Mouse (Mus musculus) testis, adult 2 months (tissue): ENCODE measurements around the gene Arhgef18. TPM values are rescaled to one million over a fixed set of nuclear protein-coding genes. Genes with fewer than 3 reads are reported as not detected.

ENCODE experiments used
- H3K27ac ChIP-seq: fragments of 200-500 bp; 2 replicates; pipeline ENCODE4 v1.5.1; 2012; ENCODE audit warnings: low read depth, low read length; ENCODE audit not compliant: control insufficient read depth, insufficient read depth
- H3K27me3 ChIP-seq: fragments of 200-500 bp; 2 replicates; pipeline ENCODE4 v1.6.1; 2012; ENCODE audit warnings: mild to moderate bottlenecking, low read length, moderate library complexity; ENCODE audit not compliant: control insufficient read depth, insufficient read depth
- H3K36me3 ChIP-seq: fragments of 200-500 bp; 2 replicates; pipeline ENCODE4 v1.6.1; 2012; ENCODE audit warnings: mild to moderate bottlenecking, low read length; ENCODE audit not compliant: control insufficient read depth, insufficient read depth
- H3K4me1 ChIP-seq: fragments of 200-500 bp; 2 replicates; pipeline ENCODE4 v1.6.1; 2012; ENCODE audit warnings: low read length; ENCODE audit not compliant: control insufficient read depth, insufficient read depth
- H3K4me3 ChIP-seq: fragments of 200-500 bp; 2 replicates; pipeline ENCODE4 v1.5.1; 2012; ENCODE audit warnings: low read depth, mild to moderate bottlenecking, low read length, moderate library complexity, mixed read lengths; ENCODE audit not compliant: control insufficient read depth
- CTCF ChIP-seq: fragments of 200-500 bp; IDR thresholded peaks from 2 replicates; pipeline ENCODE4 v1.5.1; 2012; ENCODE audit warnings: low read depth, mild to moderate bottlenecking, inconsistent platforms, low read length, moderate library complexity; ENCODE audit not compliant: control insufficient read depth, insufficient read depth, insufficient replicate concordance
- POLR2A ChIP-seq: fragments of 200-500 bp; IDR thresholded peaks from 2 replicates; pipeline ENCODE4 v1.6.1; 2012; ENCODE audit warnings: low read depth, mild to moderate bottlenecking, inconsistent platforms, low read length, moderate library complexity; ENCODE audit not compliant: control insufficient read depth
- polyA plus RNA-seq: library from polyadenylated mRNA; depleted of rRNA; stranded (reverse); fragments of >200 nt; gene quantifications from 2 replicates; pipeline ENCODE4 v1.2.3, GENCODE M21; 2012

Gene Arhgef18
- polyA plus RNA-seq, 1 experiment: 6.7 TPM

DNA sequence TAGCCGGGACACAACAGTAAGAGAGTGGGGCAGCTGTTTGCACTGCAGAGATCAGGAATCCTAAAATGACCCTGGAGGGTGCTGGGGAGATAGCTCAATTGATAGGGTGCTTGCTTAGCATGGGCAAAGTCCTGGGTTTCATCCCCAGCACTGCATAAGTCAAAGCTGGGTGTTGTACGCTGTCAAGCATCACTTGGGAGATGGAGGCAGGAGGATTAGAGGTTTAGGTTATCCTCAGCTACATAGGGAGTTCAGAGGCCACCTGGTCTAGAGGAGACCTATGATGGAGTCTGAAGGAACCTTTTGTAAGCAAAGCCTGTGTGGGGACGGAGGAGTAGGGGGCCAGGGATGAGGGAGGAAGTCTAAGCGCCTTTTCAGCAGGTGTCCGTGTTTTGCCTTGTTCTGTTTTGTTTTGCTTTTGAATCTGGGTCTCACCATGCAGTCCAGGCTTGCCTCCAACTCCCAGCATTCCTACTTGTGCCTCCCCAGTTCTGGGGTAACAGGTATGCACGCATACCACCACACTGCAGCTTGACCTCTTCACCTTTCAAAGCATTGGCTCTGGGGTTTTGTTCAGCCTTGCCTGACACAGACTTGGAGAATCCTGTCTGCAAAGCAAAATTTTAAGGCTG is 38.9 kb upstream of the Arhgef18 start:
- H3K4me1 ChIP-seq: peaks cover 2% of the 10 kb centered on the region; the same call in 1 of the 2 replicates
- H3K4me3 ChIP-seq: no peak overlapping the region
- H3K27ac ChIP-seq: no peak overlapping the region
- H3K27me3 ChIP-seq: no peaks in the 10 kb centered on the region
- no peaks in the 10 kb centered on the region for H3K36me3 ChIP-seq
- TF ChIP-seq POLR2A (no peak), CTCF (no peak)

DNA sequence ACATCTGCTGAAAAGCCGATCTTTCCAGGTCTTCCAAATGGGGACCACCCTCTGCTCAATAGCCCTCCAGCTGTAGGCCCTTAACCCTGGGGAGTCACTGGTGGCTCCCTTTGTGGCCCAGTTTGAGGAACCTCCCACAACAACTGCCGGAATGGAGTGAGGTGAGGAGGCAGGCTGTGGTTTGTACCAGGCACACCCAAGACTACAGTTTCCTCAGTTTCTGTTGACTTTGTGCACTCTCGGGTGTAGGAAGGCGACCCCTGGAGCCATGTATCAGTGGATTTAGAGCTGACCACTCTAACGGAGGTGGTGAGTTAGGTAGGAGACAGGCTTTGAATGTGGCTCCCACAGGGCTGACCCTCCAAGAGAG is 38.4 kb upstream of the Arhgef18 start:
- Histone ChIP-seq H3K4me1 (peaks cover 2% of the 10 kb centered on the region; the same call in 1 of the 2 replicates), H3K27me3 (no peaks in the 10 kb centered on the region), H3K36me3 (no peaks in the 10 kb centered on the region), H3K4me3 (no peak overlapping the region), H3K27ac (no peak overlapping the region)
- TF ChIP-seq CTCF: no peak
- no peak for TF ChIP-seq POLR2A

DNA sequence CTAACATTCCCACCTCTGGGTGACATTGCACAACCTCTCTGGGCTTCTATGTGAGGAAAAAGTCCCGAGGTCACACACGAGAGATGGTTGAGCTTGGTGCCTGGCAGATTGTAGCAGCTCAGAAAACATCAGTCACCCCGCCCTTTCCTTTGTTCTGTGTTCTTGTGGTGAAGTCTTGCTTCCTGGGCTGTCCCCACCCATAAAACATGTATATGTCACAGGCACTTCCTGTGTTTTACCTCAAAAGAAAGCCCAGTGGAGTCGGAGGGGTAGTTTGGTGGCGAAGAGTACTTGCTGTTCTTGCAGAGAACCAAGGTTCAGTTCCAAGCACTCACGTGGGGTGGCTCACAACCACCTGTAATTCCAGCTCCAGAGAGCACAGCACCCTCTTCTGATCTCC is 37.2 kb upstream of the Arhgef18 start:
- no peak for TF ChIP-seq POLR2A
- no peak for TF ChIP-seq CTCF
- Histone ChIP-seq H3K27me3 (no peaks in the 10 kb centered on the region), H3K4me1 (peaks cover 2% of the 10 kb centered on the region; the same call in 1 of the 2 replicates), H3K36me3 (no peaks in the 10 kb centered on the region), H3K4me3 (no peak overlapping the region), H3K27ac (no peak overlapping the region)

DNA sequence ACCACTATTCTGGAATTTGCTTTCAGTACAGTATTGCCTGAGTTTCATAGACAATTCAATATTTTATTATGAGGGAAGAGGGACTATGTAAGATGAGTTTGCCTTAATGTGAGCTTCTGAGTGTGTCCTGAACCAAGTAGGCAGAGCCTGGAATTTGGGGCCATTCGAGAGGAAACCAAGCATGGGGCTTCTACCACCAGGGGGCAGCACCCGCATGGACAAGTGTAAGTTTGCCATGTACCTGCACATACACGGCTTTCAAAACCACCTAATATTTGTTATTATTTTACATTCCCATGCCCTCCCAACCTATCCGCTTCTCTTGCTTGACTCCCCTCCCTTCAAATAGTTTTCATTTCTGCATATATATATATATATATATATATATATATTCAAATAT is 34.7 kb upstream of the Arhgef18 start:
- Histone ChIP-seq H3K4me3 (no peak overlapping the region), H3K27me3 (no peaks in the 10 kb centered on the region), H3K36me3 (no peaks in the 10 kb centered on the region), H3K4me1 (peaks cover 2% of the 10 kb centered on the region; the same call in 1 of the 2 replicates), H3K27ac (no peak overlapping the region)
- peak; percentile 83 for TF ChIP-seq CTCF
- TF ChIP-seq POLR2A: no peak

DNA sequence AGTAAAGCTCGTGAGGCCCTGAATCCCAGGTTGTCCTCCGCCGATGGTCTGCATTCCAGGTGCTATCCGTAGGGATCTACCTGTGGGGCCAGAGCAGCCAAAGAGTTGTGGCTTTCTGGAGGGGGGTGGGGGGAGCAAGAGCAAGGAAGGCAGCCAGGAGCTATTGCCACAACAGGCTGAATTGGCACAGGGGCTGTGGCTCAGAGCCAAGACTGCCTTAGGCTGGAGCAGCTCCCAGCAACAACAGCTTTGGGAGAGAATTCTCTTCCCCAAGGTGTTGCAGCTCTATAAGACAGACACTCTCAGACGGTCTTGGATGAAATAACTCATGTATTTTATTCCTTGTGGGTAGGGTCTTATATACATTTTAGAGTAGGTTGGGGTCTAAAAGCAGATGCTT is 25.7 kb upstream of the Arhgef18 start:
- Histone ChIP-seq H3K4me3 (no peak overlapping the region), H3K36me3 (no peaks in the 10 kb centered on the region), H3K27me3 (no peaks in the 10 kb centered on the region), H3K27ac (no peak overlapping the region), H3K4me1 (no peaks in the 10 kb centered on the region)
- TF ChIP-seq POLR2A (no peak), CTCF (no peak)

DNA sequence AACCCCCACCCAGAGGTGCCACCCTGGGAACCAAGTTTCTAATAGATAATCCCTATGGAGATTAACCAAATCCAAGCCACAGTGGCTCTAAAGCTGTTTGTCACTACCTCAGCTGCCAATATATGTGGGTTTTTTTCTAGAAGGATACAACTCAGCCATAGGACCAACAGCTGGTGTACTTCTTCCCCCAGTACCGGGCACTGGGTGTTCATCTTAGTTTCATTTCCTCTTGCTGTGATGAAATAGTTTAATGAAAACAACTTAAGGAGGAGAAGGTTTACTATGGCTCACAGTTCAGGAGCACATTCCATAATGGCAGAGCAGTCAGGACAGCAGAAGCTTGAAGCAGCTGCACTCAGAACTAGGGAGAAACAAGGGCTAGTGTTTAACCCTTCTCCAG is 24.7 kb upstream of the Arhgef18 start:
- no peak overlapping the region for H3K4me3 ChIP-seq

DNA sequence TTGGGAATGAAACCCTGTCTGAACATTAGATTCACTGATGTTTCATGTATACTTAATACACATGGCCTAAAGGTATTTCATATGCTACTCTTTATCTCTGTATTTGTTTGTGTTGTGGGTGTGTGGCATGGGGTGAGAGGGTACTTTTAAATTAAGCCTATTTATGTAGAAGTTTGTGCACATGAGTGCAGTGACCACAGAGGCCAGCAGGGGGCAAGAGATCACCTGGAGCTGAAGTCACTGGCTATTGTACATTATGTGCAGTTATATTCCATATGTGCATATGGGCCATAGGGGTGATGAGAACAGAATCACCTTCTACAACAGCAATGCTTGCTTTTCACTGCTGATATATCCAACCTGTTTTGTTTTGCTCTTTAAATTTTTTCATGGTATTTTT is 17.1 kb upstream of the Arhgef18 start:
- TF ChIP-seq POLR2A (no peak), CTCF (peak; percentile 9; the same call in 1 of the 2 replicates)
- H3K4me1 ChIP-seq: peaks cover 3% of the 10 kb centered on the region; the same call in 1 of the 2 replicates
- H3K27ac ChIP-seq: no peak overlapping the region
- no peak overlapping the region; the same call in 1 of the 2 replicates for H3K4me3 ChIP-seq
- no peaks in the 10 kb centered on the region for H3K27me3 ChIP-seq
- no peaks in the 10 kb centered on the region for H3K36me3 ChIP-seq

More for the DNA sequence above, 24.7 kb upstream of the Arhgef18 start:
- no peak for TF ChIP-seq POLR2A
- no peak for TF ChIP-seq CTCF
- Histone ChIP-seq H3K36me3 (no peaks in the 10 kb centered on the region), H3K4me1 (no peaks in the 10 kb centered on the region), H3K27me3 (no peaks in the 10 kb centered on the region), H3K27ac (no peak overlapping the region)

DNA sequence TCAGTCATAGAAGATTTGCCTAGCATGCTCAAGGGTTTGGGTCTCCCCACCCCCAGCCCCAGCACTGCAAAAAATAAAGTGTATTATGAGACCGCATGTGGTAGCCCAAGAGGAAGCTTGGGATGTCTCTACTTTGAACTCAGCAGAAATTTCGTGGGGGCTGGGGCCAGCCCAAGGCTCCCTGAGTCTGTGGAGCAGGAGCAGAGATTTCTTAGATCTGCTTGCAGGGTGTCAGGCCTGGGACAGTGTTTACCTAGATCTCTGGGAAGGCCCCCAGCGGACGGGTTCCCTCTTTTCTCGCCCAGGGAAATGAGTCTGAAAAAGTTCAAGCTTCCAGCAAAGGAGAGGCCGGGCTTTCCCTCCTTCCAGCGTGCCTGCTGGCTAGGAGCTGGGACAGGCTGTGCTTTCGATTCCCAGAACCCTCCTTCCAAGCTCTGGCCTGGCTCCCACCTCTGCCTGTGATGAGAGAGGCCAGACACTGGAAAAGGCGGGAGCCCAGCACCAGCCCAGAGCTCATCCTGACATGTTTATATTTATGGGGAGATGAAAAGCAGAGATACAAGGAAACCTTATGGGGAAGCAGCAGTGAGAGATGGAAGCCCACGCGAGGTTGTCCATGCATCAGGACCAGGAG is 16.0 kb upstream of the Arhgef18 start:
- Histone ChIP-seq H3K27ac (no peak overlapping the region), H3K4me3 (no peak overlapping the region), H3K36me3 (no peaks in the 10 kb centered on the region), H3K27me3 (no peaks in the 10 kb centered on the region), H3K4me1 (peaks cover 3% of the 10 kb centered on the region; the same call in 1 of the 2 replicates)
- TF ChIP-seq POLR2A (no peak), CTCF (no peak)
